In the genomic region with DNA sequence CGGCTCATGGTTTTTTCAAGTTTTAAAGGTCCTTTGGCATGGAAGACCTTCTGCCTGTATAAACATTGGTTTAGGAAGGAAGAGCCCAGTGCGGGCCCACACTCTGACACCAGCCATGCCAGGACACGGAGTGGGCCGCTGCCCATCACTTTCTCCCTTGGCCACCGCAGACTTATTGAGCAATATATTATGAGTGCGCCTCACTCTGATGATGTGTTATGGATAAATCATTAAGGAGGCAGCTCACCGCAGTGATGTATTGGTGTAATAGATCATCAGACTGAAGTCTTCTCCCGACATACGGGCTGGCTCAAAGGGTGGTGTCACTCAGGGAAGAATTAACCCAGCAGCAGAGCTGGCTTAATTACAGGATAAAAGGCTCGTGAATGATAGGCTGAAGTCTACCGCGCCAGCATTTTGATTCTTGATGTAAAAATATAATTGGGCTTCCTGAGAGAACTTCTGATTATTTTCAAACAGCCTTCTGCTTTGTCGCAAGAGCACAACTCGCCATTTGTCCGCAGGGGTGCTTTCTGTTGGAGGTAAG, we compare ENCODE assay signal across 21 mouse cellular contexts.
"Had no signal": no experiment of that assay in that cellular context is flagged by ENCODE, and none has a peak within 500 bp of the region (broad histone marks: within the 10 kb centered on the region; RNA-seq: fewer than 3 reads in every experiment).

No protein-coding gene starts in this region.

- H3K4me3 ChIP-seq: midbrain, embryonic 10.5 days; midbrain, embryonic 12.5 days; myocyte; neural tube, embryonic 13.5 days; neural tube, embryonic 15.5 days; stomach, embryonic 15.5 days had no signal

- H3K9me3 ChIP-seq: midbrain, embryonic 10.5 days; midbrain, embryonic 12.5 days; neural tube, embryonic 13.5 days; neural tube, embryonic 15.5 days; stomach, embryonic 15.5 days had no signal

- H3K27ac ChIP-seq: midbrain, embryonic 12.5 days; neural tube, embryonic 13.5 days; neural tube, embryonic 15.5 days; stomach, embryonic 15.5 days; stomach, postnatal 0 days had no signal

- DNase-seq: lung, adult 18-20 months; lung, embryonic 14.5 days; lung, postnatal 10 days; lung, postnatal 4 days; midbrain, embryonic 14.5 days; retina, postnatal 1 day; right cerebral cortex, adult 18-20 months; right cerebral cortex, postnatal 25 days; right cerebral cortex, postnatal 4 days; spleen, adult 18-20 months; thymus, adult 2 months; thymus, postnatal 25 days; thymus, postnatal 4 days had no signal

- H3K4me1 ChIP-seq: midbrain, embryonic 12.5 days; neural tube, embryonic 13.5 days; neural tube, embryonic 15.5 days; stomach, embryonic 15.5 days had no signal

- H3K9ac ChIP-seq: lung, embryonic 14.5 days; midbrain, embryonic 12.5 days; neural tube, embryonic 13.5 days; neural tube, embryonic 15.5 days; stomach, embryonic 15.5 days had no signal

- H3K27me3 ChIP-seq: midbrain, embryonic 12.5 days; neural tube, embryonic 13.5 days; neural tube, embryonic 15.5 days; stomach, embryonic 15.5 days had no signal

- H3K36me3 ChIP-seq: midbrain, embryonic 10.5 days; midbrain, embryonic 12.5 days; neural tube, embryonic 13.5 days; neural tube, embryonic 15.5 days; stomach, embryonic 15.5 days had no signal

- H3K4me2 ChIP-seq: lung, embryonic 14.5 days; midbrain, embryonic 12.5 days; neural tube, embryonic 13.5 days; neural tube, embryonic 15.5 days; stomach, embryonic 15.5 days had no signal

- ATAC-seq: midbrain, embryonic 16.5 days had no signal
